Mouse (Mus musculus) C2C12 (cell line): ENCODE measurements around the gene Itgb2. TPM values are rescaled to one million over a fixed set of nuclear protein-coding genes. Genes with fewer than 3 reads are reported as not detected.

ENCODE experiments used
- H3K27me3 ChIP-seq: one replicate; pipeline ENCODE4 v1.6.1; 2011; ENCODE audit not compliant: control insufficient read depth, insufficient read depth, insufficient read length
- H3K36me3 ChIP-seq: one replicate; pipeline ENCODE4 v1.6.1; 2011; ENCODE audit not compliant: control insufficient read depth, insufficient read depth
- H3K4me3 ChIP-seq: one replicate; pipeline ENCODE4 v1.5.1; 2011; ENCODE audit warnings: mild to moderate bottlenecking, control low read depth; ENCODE audit not compliant: poor library complexity, insufficient read depth, severe bottlenecking
- H3K79me2 ChIP-seq: one replicate; pipeline ENCODE4 v1.6.1; 2011; ENCODE audit not compliant: control insufficient read depth, insufficient read depth
- H3K79me3 ChIP-seq: one replicate; pipeline ENCODE4 v1.6.1; 2011; ENCODE audit warnings: low read depth, control low read depth
- H3ac ChIP-seq: one replicate; pipeline ENCODE3; 2011; ENCODE audit warnings: low read depth; ENCODE audit not compliant: control insufficient read depth, insufficient read length
- CEBPB ChIP-seq: IDR thresholded peaks from one replicate; pipeline ENCODE4 v1.6.1; 2011; ENCODE audit warnings: low read depth, mild to moderate bottlenecking, control low read depth, moderate library complexity
- CTCF ChIP-seq: IDR thresholded peaks from one replicate; pipeline ENCODE4 v1.5.1; 2011; ENCODE audit not compliant: control insufficient read depth, insufficient read depth, insufficient read length
- FOSL1 ChIP-seq: IDR thresholded peaks from one replicate; pipeline ENCODE4 v1.8.0; 2011; ENCODE audit warnings: mild to moderate bottlenecking, low read length; ENCODE audit not compliant: poor library complexity, insufficient read depth, severe bottlenecking
- MAX ChIP-seq: IDR thresholded peaks from one replicate; pipeline ENCODE4 v1.6.1; 2011; ENCODE audit warnings: mild to moderate bottlenecking, control low read depth
- MYOD1 ChIP-seq: IDR thresholded peaks from one replicate; pipeline ENCODE4 v1.6.1; 2011; ENCODE audit warnings: low read depth; ENCODE audit not compliant: control insufficient read depth, insufficient read length
- MYOG ChIP-seq: IDR thresholded peaks from one replicate; pipeline ENCODE4 v1.6.1; 2011; ENCODE audit not compliant: control insufficient read depth, insufficient read length; ENCODE audit errors: extremely low read depth
- USF1 ChIP-seq: IDR thresholded peaks from one replicate; pipeline ENCODE4 v1.6.1; 2011; ENCODE audit warnings: low read depth, mild to moderate bottlenecking, control low read depth, moderate library complexity
- polyA plus RNA-seq: library from polyadenylated mRNA; unstranded; fragments of >200 nt; fragmentation: generic; extraction: Trizol; gene quantifications from one replicate; pipeline ENCODE4 v1.2.1, GENCODE M21; 2012; ENCODE audit warnings: missing spikeins

The Itgb2 gene
- polyA plus RNA-seq, 1 experiment: 0.47 TPM

DNA sequence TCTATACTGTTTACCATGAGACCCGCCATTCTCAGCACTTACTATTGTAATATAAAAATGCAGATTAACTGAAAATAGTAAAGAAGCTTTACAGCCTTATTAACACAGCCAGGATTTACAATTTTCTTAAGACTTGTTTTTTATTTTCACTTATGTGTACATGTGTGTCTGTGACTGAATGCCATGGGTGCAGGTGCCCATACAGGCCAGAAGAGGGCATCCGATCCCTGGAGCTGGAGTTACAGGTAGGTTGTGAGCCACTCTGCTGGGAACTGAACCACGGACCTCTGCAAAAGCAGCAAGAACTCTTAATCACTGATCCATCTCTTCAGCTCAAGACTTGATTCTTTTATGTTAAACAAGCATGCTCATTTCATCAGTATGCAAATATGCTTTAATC is 37.2 kb upstream of the Itgb2 start:
- Histone ChIP-seq H3K79me2 (peaks cover 10% of the 10 kb centered on the region), H3K79me3 (peaks cover 4% of the 10 kb centered on the region), H3K4me3 (no peak overlapping the region), H3K27me3 (no peaks in the 10 kb centered on the region), H3ac (no peak overlapping the region), H3K36me3 (peaks cover 69% of the 10 kb centered on the region)
- TF ChIP-seq MAX (no peak), MYOG (no peak), FOSL1 (no peak), USF1 (no peak), CTCF (no peak), CEBPB (no peak), MYOD1 (no peak)

DNA sequence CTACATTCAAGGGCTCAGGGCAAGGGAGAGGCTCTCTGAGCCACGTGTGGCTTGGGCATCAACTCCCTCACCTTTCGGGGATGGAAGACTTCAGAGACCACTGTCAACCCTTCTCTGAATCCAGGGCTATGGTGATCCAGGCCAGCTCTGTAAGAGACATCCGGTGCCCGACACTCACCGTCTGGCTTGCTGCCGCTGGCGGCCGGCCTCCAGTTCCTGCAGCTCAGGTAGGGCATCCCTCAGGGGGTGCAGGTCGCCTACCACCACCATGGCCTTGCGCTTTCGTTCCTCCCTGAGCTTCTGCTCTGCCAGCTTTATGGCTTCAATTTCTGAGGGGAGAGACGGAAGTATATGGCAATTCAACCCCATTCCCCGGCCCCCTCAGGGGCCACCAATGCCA is 32.9 kb upstream of the Itgb2 start:
- no peak overlapping the region for H3ac ChIP-seq
- no peak overlapping the region for H3K4me3 ChIP-seq
- H3K79me3 ChIP-seq: peaks cover 25% of the 10 kb centered on the region
- H3K79me2 ChIP-seq: peaks cover 47% of the 10 kb centered on the region
- H3K36me3 ChIP-seq: peaks cover 71% of the 10 kb centered on the region
- TF ChIP-seq CTCF (no peak), MYOD1 (no peak), MAX (no peak), MYOG (no peak), USF1 (no peak), CEBPB (no peak), FOSL1 (no peak)
- H3K27me3 ChIP-seq: no peaks in the 10 kb centered on the region

DNA sequence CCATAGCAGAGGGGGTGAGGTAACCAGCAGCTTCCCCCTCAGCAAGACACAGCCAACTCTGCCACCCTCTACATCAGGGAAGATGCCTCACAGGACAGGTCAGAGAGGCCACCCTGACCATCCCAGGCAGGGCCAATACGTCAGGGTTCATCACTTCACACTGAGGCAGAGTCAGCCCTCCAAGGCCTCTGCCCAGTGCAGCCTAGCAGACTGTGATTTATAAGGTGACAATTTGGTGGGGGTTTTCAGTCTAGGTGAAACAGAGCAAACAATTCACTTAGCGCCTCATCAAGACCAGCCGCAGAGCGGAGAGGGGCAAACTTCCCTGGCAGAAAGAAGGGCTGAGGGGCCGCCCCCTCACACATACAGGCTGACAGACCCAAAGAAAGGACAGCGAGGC is 31.8 kb upstream of the Itgb2 start:
- Histone ChIP-seq H3K79me3 (peaks cover 25% of the 10 kb centered on the region), H3K36me3 (peaks cover 70% of the 10 kb centered on the region), H3K79me2 (peaks cover 50% of the 10 kb centered on the region), H3ac (no peak overlapping the region), H3K27me3 (no peaks in the 10 kb centered on the region), H3K4me3 (no peak overlapping the region)
- TF ChIP-seq MAX (no peak), USF1 (no peak), MYOD1 (no peak), MYOG (no peak), FOSL1 (no peak), CTCF (no peak), CEBPB (no peak)

DNA sequence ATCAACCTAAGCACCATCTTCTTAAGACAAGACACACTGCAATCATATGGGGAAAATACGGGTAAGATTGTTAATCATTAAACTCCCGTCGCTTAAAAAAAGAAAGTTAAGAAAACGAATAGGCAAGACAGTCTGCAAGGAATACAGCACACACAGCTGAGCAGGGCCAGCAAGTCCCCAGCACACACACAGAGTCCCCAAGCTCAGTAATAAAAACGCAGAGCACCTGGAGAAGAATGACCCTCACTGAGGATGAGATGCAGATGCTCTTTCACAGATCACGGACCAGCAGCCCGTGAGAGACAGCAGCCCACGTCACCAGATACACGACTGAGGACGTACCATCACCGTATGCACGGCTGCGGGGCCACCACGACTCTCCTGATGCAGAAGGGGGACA is 29.4 kb upstream of the Itgb2 start:
- Histone ChIP-seq H3K79me3 (peaks cover 30% of the 10 kb centered on the region), H3ac (no peak overlapping the region), H3K36me3 (peaks cover 67% of the 10 kb centered on the region), H3K27me3 (no peaks in the 10 kb centered on the region), H3K79me2 (peaks cover 54% of the 10 kb centered on the region), H3K4me3 (no peak overlapping the region)
- TF ChIP-seq FOSL1: no peak
- TF ChIP-seq MYOG: no peak
- TF ChIP-seq USF1: no peak
- TF ChIP-seq MAX: no peak

DNA sequence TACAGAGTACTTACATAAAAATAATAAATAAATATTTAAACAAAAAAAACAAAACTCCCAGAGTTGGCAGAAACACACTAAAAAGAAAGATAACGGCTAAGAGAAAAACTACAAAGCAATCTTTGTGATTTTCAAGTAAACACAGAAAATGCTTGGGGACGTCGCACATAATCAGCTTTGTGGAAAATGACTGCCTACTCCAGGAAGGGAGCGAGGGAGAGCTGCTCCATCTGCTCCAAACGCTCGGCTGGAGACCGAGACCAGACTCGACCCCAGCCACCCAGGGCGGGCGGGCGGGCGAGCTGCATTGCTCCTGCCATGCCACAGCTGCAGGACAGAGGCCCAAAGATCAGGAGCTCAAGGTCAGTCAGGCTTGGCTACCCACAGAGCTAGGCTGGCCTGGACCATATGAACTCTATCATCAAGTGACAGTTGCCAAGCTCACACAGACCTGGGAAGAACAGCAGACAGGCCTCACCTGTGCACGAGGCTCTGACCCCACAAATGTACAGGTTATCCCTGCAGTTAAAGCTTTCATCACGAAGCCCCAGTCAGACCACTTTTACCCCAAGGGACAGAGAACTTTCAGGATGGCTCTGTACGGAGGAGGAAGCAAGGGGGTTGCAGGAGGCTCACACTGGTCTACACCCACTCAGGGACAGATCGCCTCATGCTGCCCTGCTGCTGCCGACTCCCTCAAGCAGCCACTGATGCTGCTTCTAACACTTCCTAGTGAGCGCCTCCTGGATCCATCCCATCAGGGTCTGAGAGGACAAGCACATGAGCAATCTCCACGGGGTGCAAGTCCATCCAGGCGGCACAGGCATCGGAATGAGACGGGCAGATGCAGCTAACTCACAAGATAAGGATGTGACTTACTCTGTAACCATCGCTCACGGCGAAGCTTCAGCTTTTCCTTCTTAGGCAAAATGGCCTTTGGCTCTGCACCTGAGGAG is 26.8 kb upstream of the Itgb2 start:
- Histone ChIP-seq H3K27me3 (no peaks in the 10 kb centered on the region), H3ac (no peak overlapping the region), H3K4me3 (no peak overlapping the region), H3K79me3 (peaks cover 37% of the 10 kb centered on the region), H3K36me3 (peaks cover 84% of the 10 kb centered on the region), H3K79me2 (peaks cover 64% of the 10 kb centered on the region)
- TF ChIP-seq MYOD1: no peak
- TF ChIP-seq CEBPB: no peak
- no peak for TF ChIP-seq MAX
- no peak for TF ChIP-seq USF1
- no peak for TF ChIP-seq FOSL1
- TF ChIP-seq CTCF: no peak
- no peak for TF ChIP-seq MYOG

DNA sequence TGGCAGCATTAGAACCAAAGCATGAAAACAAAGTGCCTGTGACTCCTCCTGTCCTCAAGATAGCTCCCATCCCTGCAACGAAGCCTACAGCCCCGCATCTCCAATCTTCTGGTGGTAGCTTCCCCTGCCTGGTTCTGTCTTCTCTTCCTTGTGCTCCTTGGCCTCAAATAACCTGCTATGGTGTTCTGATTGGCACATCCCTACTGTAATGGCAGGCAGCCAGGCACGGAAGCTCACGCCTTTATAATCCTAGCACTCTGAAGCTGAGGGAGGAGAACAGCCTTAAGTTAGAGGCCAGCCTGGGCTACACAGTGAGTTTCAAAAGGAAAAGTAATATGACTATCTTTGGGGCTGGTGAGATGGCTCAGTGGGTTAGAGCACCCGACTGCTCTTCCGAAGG is 25.9 kb upstream of the Itgb2 start:
- H3ac ChIP-seq: no peak overlapping the region
- no peaks in the 10 kb centered on the region for H3K27me3 ChIP-seq
- peaks cover 84% of the 10 kb centered on the region for H3K36me3 ChIP-seq
- TF ChIP-seq MAX (no peak), CEBPB (no peak), MYOG (no peak), USF1 (no peak), CTCF (no peak), MYOD1 (no peak), FOSL1 (no peak)
- no peak overlapping the region for H3K4me3 ChIP-seq
- peaks cover 41% of the 10 kb centered on the region for H3K79me3 ChIP-seq
- peaks cover 64% of the 10 kb centered on the region for H3K79me2 ChIP-seq
